Mouse (Mus musculus) MEL (cell line): ENCODE measurements around the gene Atxn3.

Experiments
- CTCF ChIP-seq, 3 experiments: IDR thresholded peaks in 2 of 3; conservative IDR thresholded peaks in 1 of 3; 2 replicates each; pipeline ENCODE4 v1.5.1; 2011 to 2012; ENCODE audit warnings: low read length in 3 of 3, low read depth in 2 of 3, mild to moderate bottlenecking in 2 of 3, improper control_type of control experiment in 1 of 3, inconsistent platforms in 1 of 3, mixed read lengths in 1 of 3, moderate library complexity in 1 of 3; ENCODE audit not compliant: control insufficient read depth in 1 of 3, insufficient read depth in 1 of 3, poor library complexity in 1 of 3, severe bottlenecking in 1 of 3
- EP300 ChIP-seq, 2 experiments: IDR thresholded peaks; 2 replicates each; pipeline ENCODE4 v1.6.1; 2011; ENCODE audit warnings: improper control_type of control experiment in 2 of 2, low read length in 2 of 2, low read depth in 1 of 2, mild to moderate bottlenecking in 1 of 2
- ETS1 ChIP-seq: IDR thresholded peaks from 2 replicates; pipeline ENCODE4 v1.6.1; 2012; ENCODE audit warnings: low read depth, mild to moderate bottlenecking, inconsistent platforms, low read length, improper control_type of control experiment, moderate library complexity
- KAT2A ChIP-seq: conservative IDR thresholded peaks from 2 replicates; pipeline ENCODE4 v1.6.1; 2012; ENCODE audit warnings: low read depth, low read length, improper control_type of control experiment, inconsistent platforms
- MAFK ChIP-seq: IDR thresholded peaks from 2 replicates; pipeline ENCODE4 v1.6.1; 2011; ENCODE audit warnings: low read depth, mild to moderate bottlenecking, low read length, improper control_type of control experiment, borderline replicate concordance
- POLR2A ChIP-seq, 2 experiments: IDR thresholded peaks; 2 replicates each; pipeline ENCODE4 v1.6.1; 2011 to 2012; ENCODE audit warnings: low read length in 2 of 2, mild to moderate bottlenecking in 2 of 2, control low read depth in 1 of 2, improper control_type of control experiment in 1 of 2, low read depth in 1 of 2, moderate library complexity in 1 of 2; ENCODE audit not compliant: control insufficient read depth in 1 of 2, insufficient read depth in 1 of 2, poor library complexity in 1 of 2
- ZKSCAN1 ChIP-seq: IDR thresholded peaks from 2 replicates; pipeline ENCODE4 v1.6.1; 2012; ENCODE audit warnings: low read depth, mild to moderate bottlenecking, inconsistent platforms, low read length, improper control_type of control experiment, moderate library complexity

DNA sequence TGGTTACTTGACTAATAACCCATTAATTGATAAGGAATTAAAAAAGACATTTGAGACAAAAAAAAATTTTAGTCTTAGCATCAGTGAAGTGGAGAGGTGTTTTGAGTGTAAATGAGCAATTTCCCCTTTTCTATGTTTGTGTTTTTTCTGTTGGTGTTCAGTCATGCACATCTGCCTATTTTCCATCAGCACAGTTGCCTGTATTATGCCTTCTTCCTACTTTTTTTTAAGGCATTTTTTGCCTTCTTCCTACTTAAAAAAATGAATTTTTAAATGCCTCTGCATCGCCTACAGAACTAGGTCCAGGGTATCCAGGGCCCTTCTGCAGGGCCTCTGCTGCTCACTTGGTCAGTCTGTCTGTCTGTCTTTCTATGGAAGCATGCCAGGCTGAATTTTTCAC, 20.5 kb upstream of the Atxn3 start:
- TF ChIP-seq CTCF (IDR thresholded peaks at IDR 0.05 in 2 of 3, conservative IDR thresholded peaks at IDR 0.05 in 1 of 3; ENCODE audit: control insufficient read depth in 1 of 3, insufficient read depth in 1 of 3, low read depth in 2 of 3, low read length in 3 of 3, poor library complexity in 1 of 3, severe bottlenecking in 1 of 3) (no peak), KAT2A (no peak), ZKSCAN1 (no peak), MAFK (no peak), ETS1 (no peak; the same call in 1 of the 2 replicates), POLR2A (IDR thresholded peaks at IDR 0.05; ENCODE audit: control insufficient read depth in 1 of 2, insufficient read depth in 1 of 2, low read depth in 1 of 2, low read length in 2 of 2, poor library complexity in 1 of 2) (no peak), EP300 (IDR thresholded peaks at IDR 0.05; ENCODE audit: low read depth in 1 of 2, low read length in 2 of 2) (0 out of 4 replicates have a peak, but pooled peaks of 1 of the 2 experiments have one; percentile 28)
